Mouse (Mus musculus) gastrocnemius, adult 2 months (tissue): ENCODE results near the gene Defb45. TPM values are rescaled to one million over a fixed set of nuclear protein-coding genes. Genes with fewer than 3 reads are reported as not detected.

ENCODE experiments used
- DNase-seq: peaks from one replicate; pipeline ENCODE4 v3.0.0; 2022
- H3K27ac ChIP-seq: fragments of 200-600 bp; 2 replicates; pipeline ENCODE4 v1.8.1; 2022; ENCODE audit warnings: mild to moderate bottlenecking
- H3K4me3 ChIP-seq: fragments of 200-600 bp; 2 replicates; pipeline ENCODE4 v1.8.1; 2022; ENCODE audit warnings: mild to moderate bottlenecking, moderate library complexity
- CTCF ChIP-seq: fragments of 200-600 bp; IDR thresholded peaks from 2 replicates; pipeline ENCODE4 v1.8.1; 2022; ENCODE audit warnings: antibody characterized with exemption, mild to moderate bottlenecking, moderate library complexity
- intact Hi-C: fragments of 180-260 bp; cut with DNase I; formaldehyde crosslinking; loops from one replicate; pipeline ENCODE4 v1.15.1; 2025
- total RNA-seq, 2 experiments: library from RNA; stranded (reverse); gene quantifications; 2 replicates each; pipeline ENCODE4 v1.2.3; 2021

Defb45 gene
- total RNA-seq, 2 experiments from 2014 or later: not detected

DNA sequence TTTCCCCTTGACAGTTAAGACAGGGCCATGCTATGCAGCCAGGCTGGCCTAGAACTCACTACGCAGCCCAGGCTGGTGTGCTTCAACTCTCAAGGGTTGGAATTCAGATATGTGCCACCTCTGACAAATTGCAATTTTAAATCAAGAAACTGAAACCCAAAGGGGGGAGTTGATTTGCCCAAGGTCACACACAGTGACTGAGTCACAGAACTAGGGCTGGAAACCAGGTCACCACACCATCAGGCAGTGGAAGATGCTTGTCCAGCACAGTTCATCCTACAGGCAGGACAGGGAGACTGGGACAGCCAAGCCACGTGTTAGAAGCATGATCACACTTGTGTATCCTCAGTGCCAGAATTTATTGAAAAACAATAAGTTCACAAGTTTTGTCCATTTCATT, 25.4 kb upstream of the Defb45 start:
- no peak for TF ChIP-seq CTCF
- no peak overlapping the region for H3K27ac ChIP-seq
- H3K4me3 ChIP-seq: no peak overlapping the region
- DNase-seq: no peak
- intact Hi-C loops: no loop called here

- TF ChIP-seq CTCF: no peak
- no peak for DNase-seq
- Histone ChIP-seq H3K27ac (no peak within 1 kb of the TSS), H3K4me3 (no peak within 1 kb of the TSS)
- intact Hi-C loops: no loop called here
Observed at GRCm38 (mm10) chr2:152622953-152623352, 23.8 kb upstream of the Defb45 start, which contains the start of gene Defb25. Gene Defb25, minus strand, starts transcription at chr2:152623053.

DNA sequence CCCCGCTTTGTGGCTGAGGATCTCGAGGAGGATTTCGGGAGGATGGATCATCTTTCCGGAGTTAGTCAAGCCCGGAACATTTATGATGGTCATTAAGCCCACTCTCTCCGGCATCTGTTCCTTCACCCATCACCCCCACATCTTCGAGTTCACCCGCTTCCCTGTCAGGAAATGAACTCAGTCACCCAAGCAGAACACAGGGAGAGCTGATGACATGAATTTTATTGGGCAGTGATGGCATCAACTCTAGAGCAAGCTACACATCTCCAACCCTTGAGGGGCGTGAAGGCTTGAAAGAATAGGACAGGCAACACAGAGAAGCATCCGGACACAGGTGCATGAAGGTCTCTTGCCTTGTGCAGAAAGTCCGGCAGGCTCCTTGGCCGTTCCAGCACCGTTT, 23.0 kb upstream of the Defb45 start:
- no peak for DNase-seq
- Histone ChIP-seq H3K27ac (no peak overlapping the region), H3K4me3 (no peak overlapping the region)
- TF ChIP-seq CTCF: no peak
- intact Hi-C loops: no loop called here

DNA sequence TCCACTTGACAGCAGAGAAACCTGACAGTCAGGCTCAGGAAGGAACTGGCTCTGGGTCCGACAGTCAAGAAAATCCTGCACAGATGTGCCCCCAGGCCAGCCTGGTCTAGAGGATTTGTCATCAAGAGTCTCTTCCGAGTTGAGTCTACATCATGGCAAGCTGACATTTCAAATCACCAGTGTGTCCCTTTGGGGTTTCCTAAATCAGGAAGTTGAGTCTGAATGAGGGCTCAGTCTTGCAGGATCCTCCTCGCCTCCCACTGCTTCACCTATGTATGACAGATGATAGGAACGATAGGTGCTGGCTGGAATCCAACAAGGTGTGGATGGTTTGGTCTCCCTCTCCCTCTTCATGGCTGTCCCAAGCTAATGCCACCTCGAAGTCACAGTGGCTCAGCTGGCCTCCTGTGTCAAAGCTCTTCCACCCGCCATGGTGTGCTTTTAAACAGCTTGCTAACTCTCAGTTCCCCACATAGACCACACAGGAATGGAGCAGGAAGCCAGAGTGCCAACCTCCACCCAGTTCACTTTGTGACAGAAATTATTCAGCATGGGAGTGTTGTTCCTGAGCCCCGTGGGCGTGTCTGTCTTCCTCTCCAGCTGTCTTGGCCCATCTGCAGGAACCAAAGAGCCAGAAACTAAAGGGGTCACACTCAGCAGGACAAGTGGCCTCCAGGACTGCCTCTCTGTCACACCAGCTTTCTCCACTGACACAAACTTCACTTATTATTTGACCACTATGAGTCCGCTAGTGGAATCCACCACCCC, 21.4 kb upstream of the Defb45 start:
- H3K27ac ChIP-seq: peak overlapping the region; percentile 66
- TF ChIP-seq CTCF: no peak
- peak; percentile 50 for DNase-seq
- H3K4me3 ChIP-seq: no peak overlapping the region
- intact Hi-C loops: no loop called here

DNA sequence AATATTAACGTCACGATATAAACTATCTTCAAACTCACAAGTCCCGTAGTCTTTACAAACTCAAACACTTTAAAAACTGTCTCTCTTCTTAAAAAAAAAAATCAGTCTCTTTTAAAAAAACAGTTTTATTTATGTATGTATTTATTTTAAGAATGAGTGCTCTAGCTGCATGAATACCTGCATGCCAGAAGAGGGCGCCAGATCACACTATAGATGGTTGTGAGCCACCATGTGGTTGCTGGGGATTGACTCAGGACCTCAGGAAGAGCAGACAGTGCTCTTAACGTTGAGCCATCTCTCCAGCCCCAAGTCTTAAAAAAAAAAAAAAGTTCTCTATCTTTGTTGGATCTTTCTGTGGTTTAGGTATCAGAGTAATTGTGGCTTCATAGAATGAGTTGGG, 18.2 kb upstream of the Defb45 start:
- no peak overlapping the region for H3K4me3 ChIP-seq
- peak; percentile 48 for TF ChIP-seq CTCF
- intact Hi-C loops: no loop called here
- no peak overlapping the region for H3K27ac ChIP-seq
- no peak for DNase-seq

DNA sequence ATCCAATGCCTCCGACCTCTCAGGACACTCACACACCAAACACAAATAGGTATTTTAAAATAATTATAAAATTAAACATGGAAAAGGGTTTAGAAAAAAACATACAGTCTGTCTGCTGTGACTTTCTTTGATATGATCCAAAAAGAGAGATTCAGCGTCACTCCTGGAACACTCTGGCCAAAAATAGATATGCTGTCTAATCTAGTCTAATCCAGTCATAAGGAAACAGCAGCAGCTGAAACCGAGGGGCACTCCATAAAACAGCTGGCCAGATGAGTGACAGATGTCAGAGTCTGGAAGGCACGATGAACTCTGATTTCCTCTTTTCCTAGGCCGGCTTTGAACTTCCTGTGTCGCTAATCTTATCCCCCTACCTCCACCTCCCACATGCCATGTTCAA, 17.3 kb upstream of the Defb45 start:
- no peak for DNase-seq
- TF ChIP-seq CTCF: no peak
- intact Hi-C loops: no loop called here
- H3K4me3 ChIP-seq: no peak overlapping the region
- no peak overlapping the region for H3K27ac ChIP-seq

DNA sequence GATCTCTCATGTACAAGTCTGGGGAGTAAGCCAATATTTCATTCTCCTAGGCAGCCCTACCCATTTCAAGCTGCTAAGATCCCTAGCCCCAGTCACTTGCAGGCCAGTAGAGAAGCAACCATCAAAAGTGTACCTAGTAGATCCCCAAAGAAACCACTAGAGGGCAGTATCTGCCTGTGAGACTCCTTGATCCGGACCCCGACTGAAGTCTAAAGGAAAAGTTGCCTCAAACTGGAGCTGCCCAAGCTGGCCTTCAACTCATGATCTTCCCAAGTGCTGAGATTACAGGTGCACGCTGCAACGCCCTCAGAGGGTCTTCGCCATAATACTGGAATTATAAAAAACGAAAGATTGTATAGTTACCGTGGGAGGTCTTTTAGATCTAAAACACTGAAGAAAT, 16.4 kb upstream of the Defb45 start:
- no peak for DNase-seq
- intact Hi-C loops: loop anchor here (1.0 kb wide), 1 partner anchor 42 kb away; no protein-coding TSS in a partner anchor
- H3K27ac ChIP-seq: no peak overlapping the region
- peak; percentile 99; the same call in 1 of the 2 replicates for TF ChIP-seq CTCF
- no peak overlapping the region for H3K4me3 ChIP-seq

DNA sequence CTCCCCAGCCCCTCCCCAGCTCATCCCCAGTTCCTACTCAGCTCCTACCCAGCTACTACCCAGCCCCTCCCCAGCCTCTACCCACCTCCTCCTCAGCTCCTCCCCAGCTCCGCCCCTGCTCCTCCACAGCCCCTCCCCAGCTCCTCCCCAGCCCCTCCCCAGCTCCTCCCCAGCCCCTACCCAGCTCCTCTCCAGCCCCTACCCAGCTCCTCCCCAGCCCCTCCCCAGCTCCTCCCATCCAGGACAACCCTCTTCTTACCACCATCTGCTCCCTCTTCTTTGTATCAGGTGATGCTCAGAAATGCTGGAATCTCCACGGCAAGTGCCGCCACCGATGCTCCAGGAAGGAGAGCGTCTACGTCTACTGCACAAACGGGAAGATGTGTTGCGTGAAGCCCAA, 13.0 kb upstream of the Defb45 start:
- TF ChIP-seq CTCF: no peak
- intact Hi-C loops: no loop called here
- H3K27ac ChIP-seq: no peak overlapping the region
- H3K4me3 ChIP-seq: no peak overlapping the region
- DNase-seq: no peak

GRCm38 (mm10) chr2:152608719-152609118, 9.5 kb upstream of the Defb45 start:
- intact Hi-C loops: no loop called here
- Histone ChIP-seq H3K27ac (no peak overlapping the region), H3K4me3 (no peak overlapping the region)
- no peak for TF ChIP-seq CTCF
- DNase-seq: no peak

DNA sequence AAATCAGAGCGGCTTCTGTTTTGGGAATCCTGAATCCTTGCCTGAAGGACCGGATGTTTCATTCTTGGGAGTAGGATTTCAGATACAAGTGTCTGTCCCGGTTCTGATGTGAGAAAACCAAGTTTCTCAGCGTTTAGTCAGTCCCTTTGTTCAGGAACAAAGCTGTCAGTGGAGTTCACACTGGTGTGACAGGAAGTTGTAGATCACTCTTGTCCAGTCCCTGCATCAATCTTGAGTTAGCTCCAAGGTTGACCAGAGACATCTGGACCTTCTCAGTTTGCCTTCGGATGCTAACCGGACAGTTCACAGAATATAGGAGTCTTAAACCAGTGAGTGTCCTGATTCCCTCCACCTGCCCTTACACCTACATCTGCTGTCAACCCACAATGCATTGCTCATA, 8.5 kb upstream of the Defb45 start:
- intact Hi-C loops: no loop called here
- no peak for TF ChIP-seq CTCF

DNA sequence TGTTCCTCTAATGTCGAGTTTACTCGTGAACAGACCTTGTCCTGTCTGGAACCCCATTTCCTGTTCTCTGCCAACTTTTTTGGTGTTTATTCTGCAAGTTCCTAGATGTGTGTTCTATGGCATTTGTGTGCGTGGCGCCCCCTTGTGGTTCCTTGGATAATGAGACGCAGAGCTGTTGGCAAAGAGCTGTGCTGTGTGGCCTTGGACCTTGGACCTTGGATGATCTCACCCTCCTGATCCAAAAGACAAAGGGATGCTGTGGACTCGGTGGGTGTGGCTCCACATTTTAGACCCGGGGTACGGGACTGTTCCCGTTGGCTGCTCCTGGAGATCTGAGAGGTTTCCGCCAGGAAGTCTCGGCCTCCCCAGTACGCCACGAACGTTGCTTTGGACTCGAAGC, 4.9 kb upstream of the Defb45 start, which contains the start of gene Defb36:
Gene Defb36, plus strand, starts transcription at position 271 of the 400 bp plus-strand sequence.
- peak; percentile 45 for DNase-seq

More for the DNA sequence above, 8.5 kb upstream of the Defb45 start:
- DNase-seq: no peak
- H3K27ac ChIP-seq: no peak overlapping the region
- no peak overlapping the region for H3K4me3 ChIP-seq

DNA sequence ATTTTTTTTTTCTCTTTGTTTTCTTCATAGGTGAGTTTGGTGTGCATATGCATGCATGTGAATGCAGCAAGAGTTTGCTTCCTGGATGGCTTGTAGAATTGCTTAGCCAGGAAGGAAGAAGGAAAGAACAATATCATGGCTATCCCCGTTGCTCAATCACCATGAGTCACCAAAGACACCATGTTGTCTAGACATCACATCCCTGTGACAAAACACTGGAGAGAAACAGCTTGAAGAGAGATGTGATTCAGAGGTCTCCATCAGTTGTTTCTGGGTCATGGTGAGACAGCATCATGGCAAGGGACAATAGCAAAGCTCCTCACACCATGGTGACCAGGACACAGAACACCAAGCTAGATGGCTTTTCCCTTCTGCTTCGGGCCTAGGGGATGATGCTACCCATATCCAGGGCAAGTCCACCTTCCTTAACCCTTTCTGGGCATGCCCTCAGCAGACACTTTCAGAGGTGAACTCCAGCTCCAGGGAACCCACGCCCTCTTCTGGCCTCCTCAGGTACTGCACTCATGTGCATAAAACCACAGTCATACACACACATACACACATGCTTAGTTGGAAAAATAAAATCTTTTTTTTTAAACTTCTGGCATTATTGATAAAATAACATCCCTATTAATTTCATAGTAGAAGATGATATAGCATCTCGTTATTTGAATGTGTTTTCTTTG, 2.2 kb upstream of the Defb45 start:
- no peak overlapping the region for H3K27ac ChIP-seq
- TF ChIP-seq CTCF: peak; percentile 29; the same call in 1 of the 2 replicates
- H3K4me3 ChIP-seq: no peak overlapping the region
- DNase-seq: no peak
- intact Hi-C loops: no loop called here

More for the DNA sequence above, 4.9 kb upstream of the Defb45 start, which contains the start of gene Defb36:
- peak; percentile 54 for TF ChIP-seq CTCF
- no peak within 1 kb of the TSS for H3K4me3 ChIP-seq
- intact Hi-C loops: no loop called here
- no peak within 1 kb of the TSS for H3K27ac ChIP-seq

- TF ChIP-seq CTCF: no peak
- Histone ChIP-seq H3K27ac (no peak overlapping the region), H3K4me3 (no peak overlapping the region)
- no peak for DNase-seq
- intact Hi-C loops: no loop called here
Observed at GRCm38 (mm10) chr2:152600076-152600475, 877 bp upstream of the Defb45 start.
